ENCODE assay signal across 9 mouse cellular contexts in genomic region chr5:124221037-124221735, GRCm38 (mm10). TPM values are rescaled to one million over a fixed set of nuclear protein-coding genes. Genes with fewer than 3 reads are reported as not detected.
DNase-seq lines count a peak whose midpoint lies in the region; ATAC-seq lines count a peak whose summit lies in the region.
"Had no signal": no experiment of that assay in that cellular context is flagged by ENCODE, and none has a peak within 500 bp of the region (broad histone marks: within the 10 kb centered on the region; RNA-seq: fewer than 3 reads in every experiment).

No protein-coding gene starts in this region.

- 44% methylated on average over 7 of the region's 7 CpGs for WGBS in liver, embryonic 16.5 days (ENCODE audit: insufficient replicate concordance)
- WGBS in liver, embryonic 12.5 days (ENCODE audit: insufficient replicate concordance) = 62% methylated on average over 7 of the region's 7 CpGs
- 80% methylated on average over 7 of the region's 7 CpGs for WGBS in forebrain, embryonic 11.5 days

- DNase-seq in cerebellum, adult 9-10 months = peak; percentile 66
- peak; percentile 85 for DNase-seq in heart, adult 8-10 months (ENCODE audit: low spot score)
- DNase-seq in layer of hippocampus, adult 11-12 months (ENCODE audit: low spot score) = peak; percentile 90
- peak; percentile 89 for DNase-seq in lung, postnatal 10 days
- DNase-seq in urinary bladder, postnatal 25 days (ENCODE audit: low spot score) = peak; percentile 54
- no peak for DNase-seq in forebrain, embryonic 11.5 days (ENCODE audit: low spot score)

- no peak overlapping the region for H3K4me2 ChIP-seq in liver, embryonic 16.5 days (ENCODE audit: low read depth, low read length)
- no peak overlapping the region for H3K4me2 ChIP-seq in liver, embryonic 12.5 days
- no peak overlapping the region for H3K4me2 ChIP-seq in forebrain, embryonic 11.5 days (ENCODE audit: low read depth, low read length, severe bottlenecking)
- H3K4me2 ChIP-seq: liver, embryonic 15.5 days had no signal

- H3K4me3 ChIP-seq in liver, embryonic 16.5 days (ENCODE audit: low read depth, low read length) = no peak overlapping the region
- no peak overlapping the region for H3K4me3 ChIP-seq in liver, embryonic 12.5 days
- no peak overlapping the region for H3K4me3 ChIP-seq in forebrain, embryonic 11.5 days (ENCODE audit: low read depth, low read length)
- H3K4me3 ChIP-seq: liver, embryonic 15.5 days had no signal

- H3K27ac ChIP-seq in liver, embryonic 16.5 days (ENCODE audit: low read length) = peak overlapping the region; percentile 24; the same call in 1 of the 2 replicates
- H3K27ac ChIP-seq in liver, embryonic 12.5 days = no peak overlapping the region
- no peak overlapping the region for H3K27ac ChIP-seq in forebrain, embryonic 11.5 days (ENCODE audit: low read depth, low read length)
- H3K27ac ChIP-seq: liver, embryonic 15.5 days had no signal

- ATAC-seq in liver, embryonic 16.5 days (ENCODE audit: low read depth) = no peak
- no peak for ATAC-seq in liver, embryonic 12.5 days
- no peak for ATAC-seq in forebrain, embryonic 11.5 days (replicated peaks; ENCODE audit: low FRiP score)

- peak overlapping the region; percentile 12; the same call in 1 of the 2 replicates for H3K9ac ChIP-seq in liver, embryonic 16.5 days (ENCODE audit: low read depth, low read length)
- no peak overlapping the region for H3K9ac ChIP-seq in liver, embryonic 12.5 days
- no peak overlapping the region for H3K9ac ChIP-seq in forebrain, embryonic 11.5 days (ENCODE audit: low read length)
- H3K9ac ChIP-seq: liver, embryonic 15.5 days had no signal

- H3K36me3 ChIP-seq in liver, embryonic 16.5 days (ENCODE audit: control insufficient read depth, insufficient read depth) = no peaks in the 10 kb centered on the region
- H3K36me3 ChIP-seq in liver, embryonic 12.5 days = 0 out of 2 replicates have a peak, but pooled peaks cover 1% of the 10 kb centered on the region
- no peaks in the 10 kb centered on the region for H3K36me3 ChIP-seq in forebrain, embryonic 11.5 days (ENCODE audit: control insufficient read depth, insufficient read depth, low read length)
- H3K36me3 ChIP-seq: liver, embryonic 15.5 days had no signal

- no peaks in the 10 kb centered on the region for H3K9me3 ChIP-seq in liver, embryonic 16.5 days (replicated peaks; ENCODE audit: control insufficient read depth, low read length)
- no peaks in the 10 kb centered on the region for H3K9me3 ChIP-seq in liver, embryonic 12.5 days (replicated peaks)
- H3K9me3 ChIP-seq in forebrain, embryonic 11.5 days (ENCODE audit: control insufficient read depth, low read length) = no peaks in the 10 kb centered on the region
- H3K9me3 ChIP-seq: liver, embryonic 15.5 days had no signal

- H3K4me1 ChIP-seq in liver, embryonic 16.5 days (ENCODE audit: control insufficient read depth, low read depth, low read length) = peaks cover 14% of the 10 kb centered on the region
- H3K4me1 ChIP-seq in liver, embryonic 12.5 days = peaks cover 55% of the 10 kb centered on the region
- H3K4me1 ChIP-seq in forebrain, embryonic 11.5 days (replicated peaks; ENCODE audit: control insufficient read depth, insufficient read depth, low read length) = no peaks in the 10 kb centered on the region

- H3K27me3 ChIP-seq in liver, embryonic 16.5 days (ENCODE audit: control insufficient read depth, insufficient read depth, low read depth, low read length) = no peaks in the 10 kb centered on the region
- no peaks in the 10 kb centered on the region for H3K27me3 ChIP-seq in liver, embryonic 12.5 days (replicated peaks)
- no peaks in the 10 kb centered on the region for H3K27me3 ChIP-seq in forebrain, embryonic 11.5 days (ENCODE audit: control insufficient read depth, insufficient read depth, low read length)
- H3K27me3 ChIP-seq: liver, embryonic 15.5 days had no signal

RNA-seq across cellular contexts. Expression of gene Pitpnm2, which starts 28.4 kb away (rescaled TPM):
- polyA plus RNA-seq in liver, embryonic 16.5 days (2015; fragmentation: Nextera tagmentation; extraction: Ambion mirVana) = 1.6 and 1.9 TPM in 2 replicates
- polyA plus RNA-seq in liver, embryonic 12.5 days (2016; fragmentation: Nextera tagmentation; extraction: Ambion mirVana) = 2.5 and 3.7 TPM in 2 replicates
- total RNA-seq in heart, adult 8-10 months (2022) = 10 to 100 TPM; 39.8 to 52.2 (median 44.5) TPM
- 6.8 and 7.1 TPM in 2 replicates for polyA plus RNA-seq in forebrain, embryonic 11.5 days (2014; fragmentation: Nextera tagmentation; extraction: Ambion mirVana)
